Mouse (Mus musculus) E14TG2a.4 (cell line): Measurements from ENCODE around the gene Opa3.
A peak's percentile ranks its signal among the peaks of the same experiment; 100 is the strongest.

ENCODE experiments used
- H3K27me3 ChIP-seq: 2 replicates; pipeline ENCODE4 v1.6.1; 2014; ENCODE audit warnings: low read length, control low read depth; ENCODE audit not compliant: insufficient read depth
- H3K36me3 ChIP-seq: 2 replicates; pipeline ENCODE4 v1.6.1; 2014; ENCODE audit warnings: low read length, control low read depth; ENCODE audit not compliant: insufficient read depth
- H3K4me1 ChIP-seq: replicated peaks from 2 replicates; pipeline ENCODE4 v1.6.1; 2014; ENCODE audit warnings: low read depth, low read length, control low read depth
- H3K4me3 ChIP-seq: replicated peaks from 2 replicates; pipeline ENCODE4 v1.5.1; 2014; ENCODE audit warnings: mild to moderate bottlenecking, low read length
- H3K9me3 ChIP-seq: 2 replicates; pipeline ENCODE4 v1.6.1; 2014; ENCODE audit warnings: low read length, control low read depth
- CTCF ChIP-seq: conservative IDR thresholded peaks from 2 replicates; pipeline ENCODE4 v1.5.1; 2014; ENCODE audit warnings: low read length
- NANOG ChIP-seq: IDR thresholded peaks from 2 replicates; pipeline ENCODE4 v1.6.1; 2014; ENCODE audit warnings: borderline replicate concordance, low read length, mixed read lengths
- POU5F1 ChIP-seq: IDR thresholded peaks from 2 replicates; pipeline ENCODE4 v1.6.1; 2014; ENCODE audit warnings: low read length, borderline replicate concordance

Opa3 gene

GRCm38 (mm10) chr7:19295503-19296185 is 67.5 kb downstream of the Opa3 start:
- Histone ChIP-seq H3K36me3 (no peaks in the 10 kb centered on the region), H3K27me3 (no peaks in the 10 kb centered on the region), H3K9me3 (no peaks in the 10 kb centered on the region), H3K4me3 (peak overlapping the region; percentile 72), H3K4me1 (peaks cover 43% of the 10 kb centered on the region)
- TF ChIP-seq CTCF (peak; percentile 94), POU5F1 (no peak)

DNA sequence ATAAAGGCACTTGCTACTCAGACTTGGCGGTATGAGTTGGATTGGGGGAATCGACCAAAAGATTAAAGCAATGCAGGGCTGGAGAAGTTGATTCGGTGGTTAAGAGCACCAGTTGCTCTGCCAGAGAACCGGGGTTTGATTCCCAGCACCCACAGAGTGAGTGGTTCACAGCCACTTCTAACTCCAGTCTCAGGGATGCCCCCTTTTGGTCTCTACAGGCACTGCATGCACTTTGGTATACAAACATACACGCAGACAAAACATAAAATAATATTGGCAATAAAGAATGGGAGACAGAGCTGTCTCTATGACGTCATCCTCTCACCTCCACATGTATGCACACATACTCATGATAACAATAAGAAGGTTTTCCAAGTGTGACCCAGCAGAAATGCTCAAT is 68.9 kb downstream of the Opa3 start:
- Histone ChIP-seq H3K36me3 (no peaks in the 10 kb centered on the region), H3K9me3 (no peaks in the 10 kb centered on the region), H3K27me3 (peaks cover 7% of the 10 kb centered on the region), H3K4me3 (no peak overlapping the region), H3K4me1 (peaks cover 38% of the 10 kb centered on the region)
- TF ChIP-seq NANOG = no peak
- TF ChIP-seq CTCF = peak; percentile 46

- Histone ChIP-seq H3K27me3 (peaks cover 14% of the 10 kb centered on the region), H3K9me3 (no peaks in the 10 kb centered on the region), H3K4me1 (peaks cover 41% of the 10 kb centered on the region), H3K36me3 (no peaks in the 10 kb centered on the region), H3K4me3 (no peak overlapping the region)
- TF ChIP-seq CTCF = no peak
- TF ChIP-seq POU5F1 = no peak
- no peak for TF ChIP-seq NANOG
These were observed 69.7 kb downstream of the Opa3 start for GRCm38 (mm10) chr7:19297794-19298193.

- Histone ChIP-seq H3K4me3 (no peak overlapping the region), H3K9me3 (no peaks in the 10 kb centered on the region), H3K36me3 (no peaks in the 10 kb centered on the region), H3K27me3 (peaks cover 22% of the 10 kb centered on the region), H3K4me1 (peaks cover 40% of the 10 kb centered on the region)
- TF ChIP-seq CTCF = peak; percentile 36
- no peak for TF ChIP-seq POU5F1
These were observed 71.1 kb downstream of the Opa3 start for GRCm38 (mm10) chr7:19299194-19299593.

GRCm38 (mm10) chr7:19300501-19301421 is 72.6 kb downstream of the Opa3 start:
- Histone ChIP-seq H3K9me3 (no peaks in the 10 kb centered on the region), H3K4me1 (peaks cover 42% of the 10 kb centered on the region), H3K4me3 (peak overlapping the region; percentile 79), H3K27me3 (peaks cover 38% of the 10 kb centered on the region), H3K36me3 (no peaks in the 10 kb centered on the region)
- TF ChIP-seq CTCF (peak; percentile 78), NANOG (no peak), POU5F1 (no peak)

GRCm38 (mm10) chr7:19301461-19302263 is 73.5 kb downstream of the Opa3 start:
- Histone ChIP-seq H3K4me3 (peak overlapping the region; percentile 79), H3K9me3 (no peaks in the 10 kb centered on the region), H3K4me1 (peaks cover 42% of the 10 kb centered on the region), H3K36me3 (no peaks in the 10 kb centered on the region), H3K27me3 (peaks cover 47% of the 10 kb centered on the region)
- TF ChIP-seq POU5F1 = no peak
- no peak for TF ChIP-seq CTCF
- no peak for TF ChIP-seq NANOG

DNA sequence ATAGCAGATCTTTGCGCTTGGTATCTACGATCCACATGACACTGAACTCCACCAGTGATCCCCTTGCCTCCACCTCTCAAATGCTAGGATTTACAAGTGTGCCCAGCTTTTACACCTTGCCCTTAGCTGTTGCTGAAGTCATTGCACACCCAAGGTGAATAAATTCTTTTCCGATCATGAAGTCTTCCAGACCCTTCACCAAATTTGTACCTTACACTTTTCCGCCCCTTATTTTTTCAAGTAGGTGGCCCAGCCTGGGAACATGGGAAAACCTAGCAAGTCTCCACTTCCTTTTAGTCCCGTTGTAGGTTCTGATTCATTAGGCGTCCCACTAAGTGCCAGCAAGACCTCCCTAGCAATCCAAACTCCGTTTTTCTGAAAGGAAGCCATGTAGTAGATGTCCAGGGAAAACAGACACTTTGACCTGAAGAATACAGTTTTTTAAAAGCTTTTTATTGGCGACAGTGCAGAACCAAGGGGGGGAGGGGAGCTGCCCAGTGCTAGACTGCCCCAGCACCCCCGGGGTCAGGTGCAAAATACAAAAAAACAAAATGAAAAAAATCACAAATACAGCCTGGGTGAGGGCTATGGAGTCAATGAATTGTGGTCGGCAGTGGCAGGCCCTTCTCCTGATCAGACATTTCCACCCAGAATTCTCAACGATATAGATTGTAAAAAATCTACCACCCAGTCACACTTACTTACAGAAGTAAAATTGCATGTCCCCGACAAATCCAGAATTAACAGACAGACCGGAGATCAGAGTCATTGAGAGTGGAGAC is 74.3 kb downstream of the Opa3 start:
- H3K36me3 ChIP-seq = no peaks in the 10 kb centered on the region
- peaks cover 49% of the 10 kb centered on the region for H3K4me1 ChIP-seq
- no peaks in the 10 kb centered on the region for H3K9me3 ChIP-seq
- TF ChIP-seq NANOG = no peak
- no peak for TF ChIP-seq POU5F1
- no peak for TF ChIP-seq CTCF
- H3K4me3 ChIP-seq = peak overlapping the region; percentile 79; the same call in 1 of the 2 replicates
- peaks cover 54% of the 10 kb centered on the region for H3K27me3 ChIP-seq

DNA sequence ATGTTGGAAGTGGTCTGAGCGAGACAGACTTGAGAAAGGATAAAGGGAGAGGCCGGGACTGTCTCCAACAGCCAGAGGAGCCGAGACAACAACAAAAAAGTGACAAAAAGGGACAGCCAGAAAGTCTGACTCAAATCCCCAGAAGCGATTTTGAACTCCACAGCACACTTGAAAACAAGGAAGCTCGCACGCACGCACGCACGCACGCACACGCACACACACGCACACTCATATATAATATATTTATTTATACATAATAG is 74.8 kb downstream of the Opa3 start:
- Histone ChIP-seq H3K9me3 (no peaks in the 10 kb centered on the region), H3K4me3 (no peak overlapping the region), H3K27me3 (peaks cover 54% of the 10 kb centered on the region), H3K36me3 (no peaks in the 10 kb centered on the region), H3K4me1 (peaks cover 54% of the 10 kb centered on the region)
- TF ChIP-seq POU5F1 (no peak), CTCF (no peak), NANOG (no peak)
